Mouse (Mus musculus) brown adipose tissue, adult 24 weeks (tissue): Measurements from ENCODE around the gene Sh2d1b1. TPM values are rescaled to one million over a fixed set of nuclear protein-coding genes. Genes with fewer than 3 reads are reported as not detected.

ENCODE experiments used
- H3K27ac ChIP-seq: fragments of 200-500 bp; replicated peaks from 2 replicates; pipeline ENCODE4 v1.5.1; 2012; ENCODE audit warnings: low read depth, mild to moderate bottlenecking, low read length
- H3K4me1 ChIP-seq: fragments of 200-500 bp; 2 replicates; pipeline ENCODE4 v1.6.1; 2012; ENCODE audit warnings: low read length, mixed read lengths; ENCODE audit not compliant: control insufficient read depth, insufficient read depth, insufficient read length
- H3K4me3 ChIP-seq: fragments of 200-500 bp; 2 replicates; pipeline ENCODE4 v1.5.1; 2012; ENCODE audit warnings: low read depth, mild to moderate bottlenecking, low read length, moderate library complexity; ENCODE audit not compliant: insufficient read depth
- polyA plus RNA-seq: library from polyadenylated mRNA; stranded (reverse); fragments of >200 nt; gene quantifications from 2 replicates; pipeline ENCODE4 v1.2.4, GENCODE M21; 2012; ENCODE audit not compliant: missing spikeins, insufficient read depth, insufficient read length

Gene Sh2d1b1
- polyA plus RNA-seq, 1 experiment = not detected

DNA sequence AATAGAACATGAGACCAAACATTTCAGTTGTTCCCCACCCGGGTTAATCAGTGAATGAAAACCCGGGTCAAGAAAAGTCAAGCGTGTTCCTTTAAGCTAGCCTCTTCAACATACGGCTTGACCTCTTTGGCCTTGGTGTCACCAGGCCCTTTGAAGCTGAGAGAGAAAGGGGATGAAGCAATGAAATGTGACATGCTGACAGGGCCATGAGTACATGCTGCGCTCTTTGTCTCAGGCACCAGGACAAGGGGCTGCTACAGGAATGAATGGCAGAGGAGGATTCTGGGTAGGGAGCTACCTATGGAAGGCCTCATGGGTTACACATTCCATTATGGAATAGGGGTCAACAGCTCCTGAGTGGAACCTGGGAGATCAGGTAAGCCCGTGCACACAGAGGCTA lies 26.0 kb downstream of the Sh2d1b1 start:
- H3K4me1 ChIP-seq = no peaks in the 10 kb centered on the region

DNA sequence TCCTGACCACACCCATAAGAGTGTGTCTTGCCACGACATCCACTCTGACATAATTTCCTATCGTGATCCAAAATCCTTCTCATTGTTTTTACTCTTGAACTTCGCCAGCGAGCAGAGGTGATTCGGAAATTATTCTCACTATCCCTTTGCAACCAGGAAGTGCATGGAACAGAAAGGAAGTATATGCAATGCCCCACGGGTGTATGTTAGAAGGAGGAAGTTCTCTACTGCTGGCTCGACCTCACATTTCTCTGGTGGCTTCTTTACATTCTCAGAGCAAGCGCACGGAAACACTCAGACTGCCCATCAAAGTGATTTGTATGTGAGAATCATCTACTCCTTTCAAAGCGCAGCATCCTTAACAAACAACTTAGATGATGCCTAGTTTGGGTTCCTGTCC lies 27.9 kb downstream of the Sh2d1b1 start:
- H3K4me3 ChIP-seq = no peak overlapping the region
- no peaks in the 10 kb centered on the region for H3K4me1 ChIP-seq
- no peak overlapping the region for H3K27ac ChIP-seq

More for the DNA sequence above, 26.0 kb downstream of the Sh2d1b1 start:
- H3K4me3 ChIP-seq = no peak overlapping the region
- H3K27ac ChIP-seq = no peak overlapping the region

DNA sequence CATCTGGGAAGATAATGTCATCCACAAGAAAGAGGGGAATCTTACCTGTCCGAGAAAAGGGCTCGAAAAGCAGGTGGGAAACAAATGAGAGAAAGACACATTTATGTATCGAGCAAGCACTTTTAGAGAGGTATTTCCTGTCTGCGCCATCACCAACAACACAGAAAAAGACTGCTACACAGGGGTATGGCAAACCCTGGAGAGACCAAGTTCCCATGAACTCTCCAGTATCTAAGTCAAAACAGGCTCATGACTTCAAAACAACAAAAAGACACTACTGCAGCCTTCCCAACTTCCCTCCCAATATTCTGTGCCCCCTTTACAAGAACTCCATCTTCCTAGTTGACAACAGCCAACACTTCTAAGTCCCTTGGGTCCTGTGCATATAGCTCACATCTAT lies 29.1 kb downstream of the Sh2d1b1 start, which contains the start of gene Gm7694:
Gene Gm7694, minus strand, starts transcription at position 101 of the 400 bp plus-strand sequence.
- Histone ChIP-seq H3K4me3 (no peak within 1 kb of the TSS), H3K4me1 (no peaks in the 10 kb centered on the region), H3K27ac (no peak within 1 kb of the TSS)

DNA sequence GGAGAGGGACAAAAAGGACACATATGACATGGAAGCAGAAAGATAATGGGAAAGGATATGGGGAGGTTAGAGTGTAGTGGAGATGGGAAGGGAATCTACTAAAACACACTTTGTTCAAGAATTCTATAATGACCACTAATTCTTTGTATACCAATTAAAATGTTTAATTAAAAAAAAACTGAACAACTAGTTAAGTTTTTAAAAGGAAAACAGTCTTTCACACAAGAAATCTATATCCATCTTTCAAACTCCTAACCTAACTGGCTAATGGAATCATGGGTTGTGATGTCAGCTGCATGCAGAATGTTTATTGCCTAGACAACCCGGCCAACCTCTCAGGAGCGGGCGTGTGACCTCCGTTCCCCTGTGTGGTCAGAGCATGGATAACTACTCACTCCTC lies 31.4 kb downstream of the Sh2d1b1 start, which contains the start of gene Spata46:
Gene Spata46, plus strand, starts transcription at position 301 of the 400 bp plus-strand sequence.
- H3K4me1 ChIP-seq = no peaks in the 10 kb centered on the region
- H3K4me3 ChIP-seq = no peak within 1 kb of the TSS
- no peak within 1 kb of the TSS for H3K27ac ChIP-seq

DNA sequence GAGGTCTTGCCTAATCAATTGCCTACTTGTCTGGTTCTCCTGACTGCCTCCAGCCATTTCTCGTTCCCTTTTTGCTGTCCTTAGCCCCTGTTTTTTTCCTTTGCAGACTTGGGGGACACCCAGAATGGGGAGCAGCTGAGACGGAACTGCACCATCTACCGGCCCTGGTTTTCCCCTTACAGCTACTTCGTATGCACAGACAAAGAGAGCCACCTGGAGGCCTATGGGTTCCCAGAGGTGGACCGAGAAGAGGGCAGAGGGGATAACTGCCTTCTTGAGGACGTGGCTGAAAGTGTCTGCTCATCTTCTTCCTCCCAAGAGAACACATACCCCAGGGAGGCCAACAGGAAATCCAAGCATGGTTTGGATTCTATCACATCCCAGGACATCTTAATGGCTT lies 34.3 kb downstream of the Sh2d1b1 start:
- Histone ChIP-seq H3K4me1 (no peaks in the 10 kb centered on the region), H3K27ac (no peak overlapping the region)

DNA sequence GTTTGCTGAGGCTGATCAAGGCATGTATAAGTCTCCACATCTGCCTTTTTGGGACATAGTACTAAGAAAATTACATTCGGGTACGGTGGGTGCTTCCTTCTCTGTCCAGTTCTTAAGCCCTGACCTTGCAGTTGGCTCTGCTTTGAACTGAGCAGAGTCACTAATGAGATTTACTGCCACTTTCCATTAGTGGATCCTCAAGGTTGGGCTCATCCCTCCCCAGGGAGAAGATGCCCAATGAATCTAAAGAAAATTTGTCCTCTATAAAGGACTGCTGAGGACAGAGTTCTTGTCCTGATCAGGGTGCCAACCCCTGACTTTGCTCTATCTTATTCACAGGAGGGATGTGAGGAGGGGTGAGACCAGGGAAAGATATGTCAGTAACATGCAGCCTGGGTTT lies 44.9 kb downstream of the Sh2d1b1 start:
- Histone ChIP-seq H3K4me3 (no peak overlapping the region), H3K4me1 (no peaks in the 10 kb centered on the region), H3K27ac (no peak overlapping the region)

More for the DNA sequence above, 34.3 kb downstream of the Sh2d1b1 start:
- H3K4me3 ChIP-seq = no peak overlapping the region

DNA sequence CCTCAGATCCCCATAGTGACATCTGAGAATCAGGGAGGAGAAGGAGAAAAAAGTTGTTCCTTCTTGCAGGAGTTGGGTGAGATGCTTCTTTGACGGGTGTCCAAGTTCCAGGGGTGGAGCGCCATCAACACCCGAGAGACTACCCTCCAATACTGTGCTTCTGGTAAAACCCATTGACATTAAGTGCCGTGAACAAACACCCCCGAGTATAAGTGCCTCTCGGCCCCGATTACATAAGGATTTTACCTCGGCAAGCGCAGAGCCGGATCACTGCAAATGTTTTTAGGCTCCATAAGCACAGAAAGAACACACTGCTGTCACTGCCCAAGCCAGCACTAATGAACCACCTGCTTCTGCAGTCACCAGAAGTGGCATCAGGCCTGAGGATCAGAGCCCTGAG lies 45.9 kb downstream of the Sh2d1b1 start:
- Histone ChIP-seq H3K27ac (no peak overlapping the region), H3K4me1 (no peaks in the 10 kb centered on the region), H3K4me3 (no peak overlapping the region)

DNA sequence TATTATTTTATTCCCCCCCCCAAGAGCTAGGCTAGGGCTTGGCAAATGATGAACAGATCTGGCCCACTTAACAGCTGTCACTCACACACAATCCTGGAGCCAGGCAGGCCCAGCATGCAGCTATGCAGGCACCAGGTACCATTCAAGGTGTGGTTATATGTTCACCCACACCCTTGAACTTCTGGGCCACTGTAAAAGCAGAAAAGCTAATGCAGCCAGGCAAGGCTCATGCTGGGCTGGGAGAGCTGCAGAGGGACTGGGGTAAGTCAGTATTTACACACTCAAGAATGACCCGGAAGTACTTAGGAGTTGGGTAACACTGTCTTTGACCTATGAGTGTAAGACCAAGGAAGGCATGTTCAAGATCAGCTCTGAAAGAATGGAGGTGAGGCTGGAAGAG lies 47.2 kb downstream of the Sh2d1b1 start:
- Histone ChIP-seq H3K4me3 (no peak overlapping the region), H3K4me1 (no peaks in the 10 kb centered on the region), H3K27ac (no peak overlapping the region)

DNA sequence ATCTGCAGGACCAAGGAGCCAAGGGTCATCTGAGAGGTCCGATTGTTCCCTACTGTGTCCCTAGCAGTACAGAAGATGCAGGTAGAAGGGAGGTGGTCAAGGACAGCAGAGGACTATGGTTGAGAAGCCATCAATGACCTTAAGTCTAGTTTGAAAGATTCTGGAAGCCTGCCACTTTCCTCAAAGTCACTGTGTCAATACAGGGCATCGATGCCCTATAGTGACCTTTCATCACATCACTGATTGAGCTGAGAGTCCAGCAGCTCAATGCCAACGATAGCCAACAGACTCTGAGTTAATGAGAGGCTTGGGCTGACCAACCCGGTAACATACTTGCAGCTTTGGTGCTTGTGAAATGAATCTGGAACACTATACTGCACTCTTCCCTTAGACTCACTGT lies 48.2 kb downstream of the Sh2d1b1 start:
- H3K4me1 ChIP-seq = no peaks in the 10 kb centered on the region
- H3K27ac ChIP-seq = no peak overlapping the region
- H3K4me3 ChIP-seq = no peak overlapping the region

DNA sequence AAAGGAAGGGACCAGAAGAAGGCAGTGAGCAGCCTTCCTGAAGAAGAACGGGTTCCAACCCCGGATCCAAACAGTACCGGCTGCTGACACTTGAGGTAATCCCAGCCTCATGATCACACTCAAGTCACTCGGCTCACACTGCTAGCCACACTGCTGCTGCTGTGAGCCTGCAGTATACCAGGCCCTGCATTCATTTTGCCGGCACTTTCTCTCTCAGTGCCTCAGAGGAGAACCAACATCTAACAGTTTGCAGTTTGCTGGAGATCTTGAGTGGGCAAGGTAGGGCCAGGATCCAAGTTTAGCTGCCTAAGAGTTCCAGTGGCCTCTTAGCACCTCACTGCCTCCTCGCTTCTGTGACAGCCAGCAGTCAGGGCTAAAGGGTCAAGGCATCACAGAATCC lies 54.8 kb downstream of the Sh2d1b1 start:
- Histone ChIP-seq H3K4me1 (no peaks in the 10 kb centered on the region), H3K27ac (no peak overlapping the region), H3K4me3 (no peak overlapping the region)

DNA sequence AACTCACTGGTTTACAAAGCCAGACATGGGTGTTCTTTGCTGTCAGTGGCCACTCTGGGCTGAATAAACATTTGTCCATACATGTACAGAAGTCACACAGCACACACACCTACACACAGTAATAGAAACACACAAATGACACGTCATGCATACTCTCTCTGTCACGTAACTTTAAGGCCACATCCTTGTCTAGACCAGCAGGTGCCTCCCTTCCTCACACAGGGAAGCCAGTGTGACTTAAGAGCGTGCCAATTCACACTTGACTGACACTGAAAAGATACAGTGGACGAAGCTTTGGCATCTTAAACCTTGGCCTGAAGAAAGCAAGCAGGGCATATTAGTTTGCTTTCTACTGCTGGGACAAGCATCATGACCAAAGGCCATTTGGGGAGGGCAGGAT lies 55.7 kb downstream of the Sh2d1b1 start:
- no peak overlapping the region for H3K4me3 ChIP-seq
- no peaks in the 10 kb centered on the region for H3K4me1 ChIP-seq
- H3K27ac ChIP-seq = no peak overlapping the region

Other genes starting within 250 kb of the Sh2d1b1 start
- gene Ddr2, start 166.6 kb upstream of the Sh2d1b1 start, polyA plus RNA-seq = 10.9 and 15.5 TPM in 2 replicates
- gene Uap1, start 102.4 kb upstream of the Sh2d1b1 start, polyA plus RNA-seq = 54.8 and 58.0 TPM in 2 replicates
- 32.6 and 42.6 TPM in 2 replicates for gene Uhmk1, start 61.9 kb upstream of the Sh2d1b1 start, polyA plus RNA-seq
- not detected in 2 replicates for gene Sh2d1b2, start 44.6 kb upstream of the Sh2d1b1 start, polyA plus RNA-seq
- 0.79 and 1.6 TPM in 2 replicates for gene Gm7694, start 29.0 kb downstream of the Sh2d1b1 start, polyA plus RNA-seq
- gene Spata46, start 31.5 kb downstream of the Sh2d1b1 start, polyA plus RNA-seq = not detected in 2 replicates